Mouse (Mus musculus) ovary, postnatal 14 days (tissue): ENCODE measurements around the gene Irak2.
A peak's percentile ranks its signal among the peaks of the same experiment; 100 is the strongest.

ENCODE experiments used
- DNase-seq: peaks from one replicate; pipeline ENCODE4 v3.0.0; 2022; ENCODE audit warnings: low spot score

Irak2 gene

GRCm38 (mm10) chr6:113638302-113639040 is at the start of gene Irak2:
TSS of gene Irak2 (plus strand) at chr6:113638467.
- peak; percentile 94 for DNase-seq

GRCm38 (mm10) chr6:113592637-113593036 is 45.6 kb upstream of the Irak2 start:
- no peak for DNase-seq

- no peak for DNase-seq
These were observed 40.3 kb upstream of the Irak2 start for GRCm38 (mm10) chr6:113597945-113598344.

GRCm38 (mm10) chr6:113599833-113600232 is 38.4 kb upstream of the Irak2 start:
- DNase-seq: no peak

GRCm38 (mm10) chr6:113600543-113601139 is 37.6 kb upstream of the Irak2 start, which contains the start of gene Fancd2os:
TSS of gene Fancd2os (minus strand) at chr6:113600715.
- no peak for DNase-seq

- DNase-seq: no peak
These were observed 35.4 kb upstream of the Irak2 start for GRCm38 (mm10) chr6:113602821-113603220.

- no peak for DNase-seq
These were observed 34.3 kb upstream of the Irak2 start for GRCm38 (mm10) chr6:113603993-113604392.

- peak; percentile 79 for DNase-seq
These were observed 33.6 kb upstream of the Irak2 start, which contains the start of gene Brk1 for GRCm38 (mm10) chr6:113604432-113605223. TSS of gene Brk1 (plus strand) at chr6:113604772.

GRCm38 (mm10) chr6:113605224-113605545 is 33.1 kb upstream of the Irak2 start:
- no peak for DNase-seq

GRCm38 (mm10) chr6:113608871-113609270 is 29.4 kb upstream of the Irak2 start:
- no peak for DNase-seq

- DNase-seq: no peak
These were observed 29.0 kb upstream of the Irak2 start for GRCm38 (mm10) chr6:113609293-113609692.

- no peak for DNase-seq
These were observed 25.9 kb upstream of the Irak2 start for GRCm38 (mm10) chr6:113612258-113612969.

- DNase-seq: no peak
These were observed 24.1 kb upstream of the Irak2 start for GRCm38 (mm10) chr6:113614152-113614551.

- no peak for DNase-seq
These were observed 23.3 kb upstream of the Irak2 start for GRCm38 (mm10) chr6:113614997-113615396.

- DNase-seq: no peak
These were observed 22.8 kb upstream of the Irak2 start for GRCm38 (mm10) chr6:113615489-113615888.

GRCm38 (mm10) chr6:113623386-113623785 is 14.9 kb upstream of the Irak2 start:
- no peak for DNase-seq

- DNase-seq: peak; percentile 81
These were observed 14.1 kb upstream of the Irak2 start, which contains the start of gene Vhl for GRCm38 (mm10) chr6:113623941-113624751. TSS of gene Vhl (plus strand) at chr6:113623959.

GRCm38 (mm10) chr6:113624989-113625770 is 13.1 kb upstream of the Irak2 start:
- no peak for DNase-seq

- DNase-seq: no peak
These were observed 7.9 kb upstream of the Irak2 start for GRCm38 (mm10) chr6:113630322-113630721.

- no peak for DNase-seq
These were observed 5.4 kb upstream of the Irak2 start for GRCm38 (mm10) chr6:113632863-113633262.
